Mouse (Mus musculus) layer of hippocampus, adult 9-10 months (tissue): Measurements from ENCODE around the gene Prmt1.

Experiments
- DNase-seq: peaks from one replicate; pipeline ENCODE4 v3.0.0; 2022; ENCODE audit warnings: low spot score

Prmt1 gene

DNA sequence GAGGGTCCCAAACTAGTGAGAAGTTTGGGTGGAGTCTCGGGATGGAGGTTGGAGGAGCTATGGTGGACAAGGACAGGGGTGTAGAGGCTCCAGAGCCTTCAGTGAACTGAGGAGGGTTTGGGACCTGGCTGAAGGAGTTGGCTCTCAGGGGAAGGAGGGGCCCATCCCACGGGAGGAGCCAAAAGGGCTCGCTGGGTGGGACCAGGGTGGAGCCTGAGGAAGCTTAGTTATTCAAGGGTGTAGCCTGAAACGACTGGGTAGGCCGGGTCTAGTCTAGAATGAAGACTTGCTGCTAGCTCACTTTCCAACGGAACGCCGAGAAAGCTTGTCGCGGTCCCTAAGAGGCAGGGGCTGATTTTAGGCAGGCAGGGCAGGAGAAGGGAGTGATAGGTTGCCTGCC lies 34.4 kb downstream of the Prmt1 start:
- no peak for DNase-seq

- DNase-seq, result no peak
These were observed 36.4 kb downstream of the Prmt1 start for GRCm38 (mm10) chr7:44949922-44950321.

- no peak for DNase-seq
These were observed 43.5 kb downstream of the Prmt1 start, which contains the start of gene Tsks for GRCm38 (mm10) chr7:44942904-44943303. Tsks (plus strand) TSS chr7:44943204.

GRCm38 (mm10) chr7:44938680-44939079 lies 47.7 kb downstream of the Prmt1 start:
- no peak for DNase-seq

DNA sequence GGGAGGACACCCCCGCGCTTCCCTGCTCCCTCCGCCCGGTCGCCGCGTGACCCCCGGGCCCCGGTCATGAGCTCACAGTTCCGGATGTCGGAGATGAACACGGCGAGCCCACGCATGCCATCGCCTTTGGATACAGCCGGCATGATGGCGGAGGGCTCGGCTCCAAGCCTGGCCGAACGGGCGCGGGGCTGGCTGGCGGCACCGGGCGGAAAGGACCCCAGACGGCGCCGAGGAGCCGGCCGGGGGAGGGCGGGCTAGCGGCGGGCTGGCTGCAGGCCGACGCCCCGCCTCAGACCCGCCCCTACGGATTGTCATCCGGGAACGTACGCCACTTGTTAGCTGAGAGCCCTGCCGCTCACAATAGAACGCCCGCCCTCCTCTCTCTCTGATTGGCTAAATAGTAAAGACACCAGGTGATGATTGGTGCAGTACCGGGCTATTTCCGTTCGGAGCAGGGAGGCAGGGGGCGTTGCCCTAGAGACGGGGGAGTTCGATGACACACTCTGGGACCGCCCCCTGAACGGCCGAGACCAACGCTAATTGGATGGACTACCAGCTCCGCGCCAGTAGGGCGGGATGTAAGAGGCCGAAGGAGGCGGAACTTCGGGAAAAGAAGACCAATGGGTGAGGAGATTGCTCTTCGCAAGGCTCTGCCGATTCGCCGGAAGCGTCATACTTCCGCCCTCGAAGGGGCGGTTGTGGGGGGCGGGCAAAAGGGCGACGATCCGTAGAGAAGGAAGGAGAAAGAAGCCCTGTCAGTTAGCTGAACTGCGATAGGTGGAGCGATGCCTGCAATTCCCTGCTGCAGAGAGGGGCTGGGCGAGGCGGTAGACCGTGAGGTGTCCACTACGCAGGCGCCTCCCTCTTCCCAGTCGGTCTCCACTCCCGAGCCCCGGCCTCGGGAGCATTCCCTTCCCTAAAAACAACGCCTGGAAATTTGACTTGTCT lies 56.9 kb downstream of the Prmt1 start, which contains the start of gene Ap2a1:
Ap2a1 (minus strand) TSS at position 293 of the 948 bp plus-strand sequence.
- peak; percentile 99 for DNase-seq

GRCm38 (mm10) chr7:44928570-44928969 lies 57.8 kb downstream of the Prmt1 start:
- no peak for DNase-seq
